Mouse (Mus musculus): Measurements from ENCODE around the gene Ctsq.
"Not testable (repeated sequence)": the region's sequence is repeated elsewhere in the genome, so short reads cannot be mapped to it uniquely, and the experiment has no call there.

The Ctsq gene

DNA sequence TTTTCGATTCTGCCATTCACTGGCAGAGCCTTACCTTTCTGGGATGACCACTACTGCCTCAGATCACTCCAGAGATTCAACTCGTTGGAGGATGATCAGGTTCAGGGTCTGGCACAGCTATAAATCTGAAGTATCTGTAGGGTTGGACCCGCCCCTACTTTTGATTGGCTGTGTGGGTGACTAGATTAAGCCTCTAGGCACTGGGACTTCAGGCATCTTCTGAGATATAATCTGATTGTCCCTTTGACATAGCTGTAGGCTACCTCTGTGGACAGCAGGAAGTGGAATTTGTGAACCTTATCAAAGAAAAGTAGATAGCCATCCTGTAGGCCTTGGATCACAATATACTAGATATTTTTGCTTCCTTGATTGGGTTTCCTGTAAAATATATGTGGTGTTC is at the start of gene Ctsq:
Gene Ctsq, minus strand, starts transcription at position 101 of the 400 bp plus-strand sequence.
- no peak for DNase-seq (ENCODE audit: low spot score)

DNA sequence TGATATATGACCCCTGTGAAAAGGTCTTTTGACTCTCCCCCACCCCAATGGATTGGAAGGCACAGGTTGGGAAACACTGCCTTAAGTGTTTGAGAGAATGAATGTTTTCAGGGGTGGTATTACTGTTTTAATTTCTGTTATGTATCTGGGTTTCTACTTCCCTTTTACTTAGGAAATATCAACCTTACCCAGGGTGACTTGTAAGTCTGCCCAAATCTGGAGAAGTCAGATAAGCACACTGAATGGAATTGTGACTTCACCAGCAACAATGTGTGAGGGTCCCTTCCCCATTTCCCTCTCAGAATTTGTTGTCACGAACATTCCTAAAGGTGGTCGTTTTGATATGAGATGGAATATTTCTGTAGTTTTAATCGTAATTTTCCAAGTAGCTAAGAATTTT is 17.6 kb downstream of the Ctsq start:
- DNase-seq (ENCODE audit: low spot score) = no peak

DNA sequence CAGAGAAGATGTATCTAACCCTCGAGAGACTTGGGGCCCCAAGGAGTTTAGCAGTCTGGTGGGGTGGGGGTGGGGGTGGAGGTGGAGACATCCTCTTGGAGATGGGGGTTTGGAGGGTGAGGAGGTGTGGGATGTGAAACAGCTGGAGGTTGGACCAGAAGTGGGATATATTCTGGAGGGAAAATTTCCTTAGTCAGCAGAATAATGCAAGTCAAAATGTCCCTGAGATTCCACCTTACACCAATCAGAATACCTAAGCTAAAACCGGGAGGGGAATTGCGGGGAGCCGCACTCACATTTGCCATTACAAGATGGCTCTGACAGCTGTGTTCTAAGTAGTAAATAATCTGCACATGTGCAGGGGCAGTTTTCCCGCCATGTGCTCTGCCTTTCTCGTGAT is 18.6 kb downstream of the Ctsq start:
- DNase-seq (ENCODE audit: low spot score) = no peak

DNA sequence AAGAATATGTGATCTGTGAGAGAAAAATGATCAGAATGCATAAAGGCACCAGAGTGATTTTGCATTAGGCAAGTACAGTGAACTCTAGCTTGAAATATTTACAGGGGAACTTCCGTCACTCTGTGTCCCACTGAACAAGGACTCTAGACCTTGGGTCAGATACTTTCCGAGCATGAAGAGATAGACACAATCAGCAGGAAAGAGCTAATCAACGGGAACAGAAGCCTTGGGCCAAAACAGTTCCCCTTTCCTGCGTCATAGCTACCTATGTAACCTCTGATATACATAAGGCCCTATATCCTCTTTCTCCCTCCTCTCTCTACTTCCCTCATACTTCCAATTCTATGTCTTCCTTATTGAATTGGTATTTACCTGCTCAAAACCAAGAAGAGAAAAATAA is 30.3 kb downstream of the Ctsq start:
- no peak for DNase-seq (ENCODE audit: low spot score)

DNA sequence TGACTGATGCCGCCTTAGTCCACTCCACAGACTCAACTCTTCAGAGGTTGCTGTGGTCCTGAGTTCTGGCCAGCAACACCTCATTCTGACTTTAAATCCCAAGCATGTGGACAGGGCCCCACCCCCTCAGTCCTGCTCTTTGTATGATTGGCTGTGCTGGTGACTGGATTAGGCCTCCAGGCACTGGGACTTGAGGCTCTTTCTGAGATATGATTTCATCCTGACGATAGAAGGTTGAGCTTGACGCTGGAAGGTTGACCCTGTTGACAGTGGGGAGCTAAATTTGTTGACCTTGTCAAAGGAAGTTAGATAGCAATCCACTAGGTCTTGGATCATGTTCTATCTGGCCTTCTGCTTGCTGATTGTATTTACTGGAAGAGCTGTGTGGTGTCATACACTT is 34.6 kb downstream of the Ctsq start, which contains the start of gene Ctsj:
Gene Ctsj, minus strand, starts transcription at position 101 of the 400 bp plus-strand sequence.
- no peak for DNase-seq (ENCODE audit: low spot score)

DNA sequence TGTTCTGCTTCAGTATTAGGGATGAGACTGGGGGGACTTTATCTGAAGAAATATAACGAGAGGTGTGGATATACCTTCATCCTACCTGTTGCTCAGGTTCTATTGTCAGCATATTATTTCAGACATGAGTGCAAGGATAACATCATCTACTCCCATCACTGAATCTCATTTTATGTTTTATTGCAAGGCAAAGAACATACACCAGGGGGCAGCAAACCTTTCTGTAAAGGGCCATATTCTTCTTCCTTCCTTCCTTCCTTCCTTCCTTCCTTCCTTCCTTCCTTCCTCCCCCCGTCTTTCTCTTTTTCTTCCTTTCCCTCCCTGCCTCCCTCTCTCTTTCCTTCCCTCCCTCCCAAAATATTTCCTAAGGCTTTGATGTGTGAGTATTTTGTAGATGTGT is 42.8 kb downstream of the Ctsq start:
- no peak for DNase-seq (ENCODE audit: low spot score)

DNA sequence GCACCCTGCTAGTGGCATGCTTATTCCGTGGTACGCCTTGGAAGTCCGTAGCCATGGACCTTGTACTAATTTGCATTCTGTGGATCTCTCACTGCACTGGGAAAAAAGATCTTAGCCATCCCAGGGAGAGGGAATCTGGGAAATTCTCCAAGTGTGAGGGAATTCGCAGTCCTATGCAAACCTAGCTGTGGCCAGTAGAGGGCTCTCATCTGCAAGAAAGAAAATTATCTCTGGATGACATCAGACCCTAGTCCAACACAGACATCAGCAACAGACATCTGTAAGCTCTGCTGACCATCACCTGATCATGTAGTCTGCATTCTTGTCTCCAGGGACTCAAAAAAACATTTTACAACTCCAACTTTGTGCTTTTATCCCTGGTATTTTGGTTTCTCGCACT is 53.5 kb downstream of the Ctsq start:
- DNase-seq (ENCODE audit: low spot score) = not testable (repeated sequence)
